Mouse (Mus musculus) C2C12 (cell line): ENCODE measurements at regions not wholly inside any gene's neighbourhood (a gene's known extent, or its start where the extent isn't known, plus 50 kb on each side); places are given as distances from the start of the nearest gene placed in this dataset.

Experiments used
- CTCF ChIP-seq: IDR thresholded peaks from one replicate; pipeline ENCODE4 v1.5.1; 2011; ENCODE audit not compliant: control insufficient read depth, insufficient read depth, insufficient read length
- FOSL1 ChIP-seq: IDR thresholded peaks from one replicate; pipeline ENCODE4 v1.8.0; 2011; ENCODE audit warnings: mild to moderate bottlenecking, low read length; ENCODE audit not compliant: poor library complexity, insufficient read depth, severe bottlenecking
- MAX ChIP-seq: IDR thresholded peaks from one replicate; pipeline ENCODE4 v1.6.1; 2011; ENCODE audit warnings: mild to moderate bottlenecking, control low read depth
- MYOG ChIP-seq: IDR thresholded peaks from one replicate; pipeline ENCODE4 v1.6.1; 2011; ENCODE audit not compliant: control insufficient read depth, insufficient read length; ENCODE audit errors: extremely low read depth
- USF1 ChIP-seq: IDR thresholded peaks from one replicate; pipeline ENCODE4 v1.6.1; 2011; ENCODE audit warnings: low read depth, mild to moderate bottlenecking, control low read depth, moderate library complexity

DNA sequence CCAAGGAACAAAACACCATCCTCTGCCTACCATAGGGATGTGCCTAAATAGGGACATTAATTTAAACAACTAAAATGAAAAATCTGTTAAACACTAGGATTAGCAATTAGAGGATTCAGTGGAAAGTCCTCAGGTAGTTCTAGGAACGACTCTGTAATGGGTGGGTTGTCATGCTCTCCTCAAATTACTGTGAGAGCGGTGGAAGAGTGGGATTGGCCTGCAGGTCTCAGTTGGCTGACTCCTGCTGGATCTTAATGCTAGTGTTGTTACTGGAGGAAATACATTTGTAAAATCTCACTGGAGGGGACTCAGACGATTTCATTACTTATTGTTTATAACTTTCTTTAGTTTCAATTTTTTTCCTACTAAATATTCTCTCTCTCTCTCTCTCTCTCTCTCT, 525.6 kb upstream of the 4930452B06Rik start:
- TF ChIP-seq MAX, result no peak
- TF ChIP-seq USF1, result no peak
- TF ChIP-seq CTCF, result no peak
- no peak for TF ChIP-seq MYOG
- TF ChIP-seq FOSL1, result no peak
